Mouse (Mus musculus) lung, postnatal 0 days (tissue): ENCODE results near the gene Armc5.

Source experiments
- CTCF ChIP-seq: IDR thresholded peaks from 2 replicates; pipeline ENCODE4 v1.5.1; 2016; ENCODE audit warnings: antibody characterized with exemption, mild to moderate bottlenecking
- EP300 ChIP-seq: IDR thresholded peaks from 2 replicates; pipeline ENCODE4 v1.6.1; 2016; ENCODE audit warnings: antibody characterized with exemption, mild to moderate bottlenecking, control low read depth

DNA sequence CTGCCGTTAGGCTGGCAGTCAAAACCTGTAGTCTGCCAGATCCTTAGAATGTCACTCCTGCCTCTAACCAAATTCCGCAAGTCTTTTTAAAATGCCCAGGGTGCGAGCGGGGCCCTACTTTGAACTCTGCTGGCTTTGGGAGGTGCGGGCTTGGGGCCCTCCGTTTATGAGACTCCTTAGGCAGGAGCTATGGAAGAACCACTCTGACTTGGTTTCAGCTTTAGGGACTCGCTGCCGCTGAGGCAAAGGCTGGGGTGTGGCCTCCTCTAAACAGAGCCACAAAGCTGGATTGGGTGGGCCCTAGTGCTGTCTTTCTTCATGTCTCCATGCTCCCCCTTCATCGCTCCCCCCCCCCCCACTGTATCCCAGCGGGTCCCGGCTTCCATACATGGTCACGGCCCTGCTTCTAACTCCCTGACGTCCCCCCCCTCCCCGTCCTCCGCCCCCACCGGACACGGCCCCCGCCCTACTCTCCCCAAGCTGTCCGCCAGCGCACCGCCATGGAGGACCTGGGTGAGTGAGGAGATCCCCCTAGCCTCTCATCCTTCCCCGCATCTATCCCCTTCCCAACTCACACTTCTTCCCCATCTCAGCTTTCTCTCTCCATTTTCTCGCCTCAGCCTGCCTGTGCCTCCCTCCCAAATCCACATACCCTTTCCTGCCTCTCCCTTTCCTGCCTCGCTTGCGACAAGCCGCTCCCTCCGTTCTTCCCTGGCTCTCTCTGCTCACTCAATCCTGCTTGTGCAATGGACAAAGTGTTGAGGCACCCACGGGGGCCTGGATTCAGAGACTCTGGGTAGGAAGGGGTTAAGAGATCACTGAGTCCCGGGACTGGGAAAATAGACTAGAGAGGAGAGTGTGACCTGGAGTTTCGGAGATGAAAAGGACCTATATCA is 9.6 kb downstream of the Armc5 start, which contains the start of gene Tgfb1i1:
- TF ChIP-seq EP300 (no peak), CTCF (no peak)
